Mouse (Mus musculus) ES-Bruce4 (cell line): ENCODE results near the gene Ddr2. TPM values are rescaled to one million over a fixed set of nuclear protein-coding genes. Genes with fewer than 3 reads are reported as not detected.

ENCODE experiments used
- H3K27ac ChIP-seq: 2 replicates; pipeline ENCODE4 v1.5.1; 2012; ENCODE audit warnings: low read length, inconsistent platforms; ENCODE audit not compliant: insufficient read depth
- H3K27me3 ChIP-seq: 2 replicates; pipeline ENCODE4 v1.6.1; 2012; ENCODE audit warnings: mild to moderate bottlenecking, low read length, inconsistent platforms; ENCODE audit not compliant: control insufficient read depth, poor library complexity, insufficient read depth, severe bottlenecking
- H3K36me3 ChIP-seq: 2 replicates; pipeline ENCODE4 v1.6.1; 2012; ENCODE audit warnings: inconsistent platforms, mild to moderate bottlenecking, low read length, moderate library complexity; ENCODE audit not compliant: control insufficient read depth, poor library complexity, insufficient read depth, severe bottlenecking
- H3K4me1 ChIP-seq: one replicate; pipeline ENCODE4 v1.8.1; 2011; ENCODE audit warnings: low read length; ENCODE audit not compliant: control insufficient read depth, insufficient read depth
- H3K4me3 ChIP-seq: 2 replicates; pipeline ENCODE4 v1.5.1; 2011; ENCODE audit warnings: low read depth, mild to moderate bottlenecking, low read length
- H3K9ac ChIP-seq: 2 replicates; pipeline ENCODE4 v1.6.1; 2012; ENCODE audit warnings: low read depth, mild to moderate bottlenecking, inconsistent platforms; ENCODE audit not compliant: poor library complexity, severe bottlenecking
- H3K9me3 ChIP-seq: replicated peaks from 2 replicates; pipeline ENCODE4 v1.6.1; 2012; ENCODE audit warnings: mild to moderate bottlenecking, low read length, inconsistent platforms; ENCODE audit not compliant: control insufficient read depth, poor library complexity, insufficient read depth, severe bottlenecking
- CTCF ChIP-seq: IDR thresholded peaks from one replicate; pipeline ENCODE4 v1.8.1; 2011; ENCODE audit warnings: low read depth, low read length
- EP300 ChIP-seq: IDR thresholded peaks from 2 replicates; pipeline ENCODE4 v1.6.1; 2011; ENCODE audit warnings: low read depth, low read length; ENCODE audit not compliant: insufficient read depth
- POLR2A ChIP-seq: IDR thresholded peaks from one replicate; pipeline ENCODE4 v1.8.1; 2011; ENCODE audit warnings: low read length; ENCODE audit not compliant: insufficient read depth
- polyA plus RNA-seq: library from polyadenylated mRNA; stranded (reverse); fragments of >200 nt; gene quantifications from 2 replicates; pipeline ENCODE4 v1.2.4, GENCODE M21; 2011; ENCODE audit warnings: low read depth; ENCODE audit not compliant: missing spikeins, insufficient read depth, insufficient read length

The Ddr2 gene
- polyA plus RNA-seq, 1 experiment: 1.7 TPM

DNA sequence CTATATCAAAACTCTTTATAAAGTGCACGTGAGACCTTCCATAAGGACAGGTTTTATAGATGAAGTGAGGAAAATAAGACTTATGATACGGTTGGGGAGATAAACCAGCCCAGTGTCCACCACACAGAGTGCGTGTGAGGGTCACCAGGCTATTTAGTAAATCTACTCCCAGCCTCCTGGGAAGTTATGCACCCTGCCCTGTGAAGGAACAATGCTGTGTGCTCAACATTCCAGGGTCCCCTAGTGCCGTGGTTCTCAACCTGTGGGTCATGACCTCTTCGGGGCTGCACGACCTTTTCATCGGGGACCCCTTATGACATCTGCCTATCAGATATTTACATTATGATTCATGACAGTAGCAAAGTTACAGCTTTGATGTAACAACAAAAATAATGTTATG is 162.3 kb downstream of the Ddr2 start:
- Histone ChIP-seq H3K4me1 (no peaks in the 10 kb centered on the region), H3K27ac (no peak overlapping the region), H3K36me3 (no peaks in the 10 kb centered on the region), H3K4me3 (no peak overlapping the region), H3K9me3 (no peaks in the 10 kb centered on the region), H3K9ac (no peak overlapping the region), H3K27me3 (no peaks in the 10 kb centered on the region)
- TF ChIP-seq CTCF: no peak
- no peak for TF ChIP-seq POLR2A
- TF ChIP-seq EP300: no peak

DNA sequence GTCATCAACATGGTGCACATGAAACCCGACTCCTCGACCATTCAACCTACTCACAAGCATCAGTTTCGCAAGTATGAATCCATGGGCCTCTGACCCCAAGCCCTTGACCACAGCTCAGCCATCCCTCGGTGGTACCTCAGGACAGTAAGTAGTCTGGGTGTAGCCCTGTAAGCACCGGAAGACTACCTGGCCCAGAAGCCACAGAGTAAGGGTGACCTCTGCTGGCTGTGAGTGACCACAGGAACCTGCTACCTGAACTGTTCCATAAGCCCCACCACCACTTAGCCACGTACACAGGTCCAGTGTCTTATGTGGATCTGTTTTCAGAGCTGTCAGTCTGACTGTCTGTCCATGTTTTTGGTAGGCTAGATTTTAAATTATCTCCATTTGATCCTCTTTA is 162.9 kb downstream of the Ddr2 start:
- no peaks in the 10 kb centered on the region for H3K27me3 ChIP-seq
- no peaks in the 10 kb centered on the region for H3K4me1 ChIP-seq
- no peak overlapping the region for H3K4me3 ChIP-seq
- no peaks in the 10 kb centered on the region for H3K9me3 ChIP-seq
- H3K9ac ChIP-seq: no peak overlapping the region
- TF ChIP-seq POLR2A (no peak), EP300 (no peak), CTCF (peak; percentile 48)
- H3K36me3 ChIP-seq: no peaks in the 10 kb centered on the region
- H3K27ac ChIP-seq: no peak overlapping the region

DNA sequence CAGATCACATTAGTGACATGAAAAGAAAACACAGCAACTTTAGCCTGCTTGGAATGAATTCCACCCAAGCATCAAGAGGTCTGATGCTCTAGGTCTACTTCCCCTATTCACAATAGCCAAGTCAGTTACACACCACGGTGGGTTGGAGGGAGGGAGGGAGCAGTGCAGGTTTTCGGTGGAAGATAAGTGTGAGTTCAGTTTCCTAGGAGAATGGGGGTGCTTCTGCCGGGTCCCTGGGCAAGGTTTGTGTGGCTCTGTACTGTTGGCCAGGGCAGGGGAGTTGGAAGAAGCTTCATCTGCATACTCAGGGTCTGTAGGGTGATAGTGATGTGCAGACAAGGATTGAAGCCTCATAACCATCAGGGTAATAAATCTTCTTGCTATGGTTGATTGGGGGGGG is 164.6 kb downstream of the Ddr2 start:
- no peaks in the 10 kb centered on the region for H3K36me3 ChIP-seq
- H3K4me3 ChIP-seq: no peak overlapping the region
- TF ChIP-seq POLR2A (no peak), CTCF (no peak), EP300 (no peak)
- H3K27me3 ChIP-seq: no peaks in the 10 kb centered on the region
- no peaks in the 10 kb centered on the region for H3K4me1 ChIP-seq
- H3K9ac ChIP-seq: no peak overlapping the region
- no peak overlapping the region for H3K27ac ChIP-seq
- no peaks in the 10 kb centered on the region for H3K9me3 ChIP-seq

DNA sequence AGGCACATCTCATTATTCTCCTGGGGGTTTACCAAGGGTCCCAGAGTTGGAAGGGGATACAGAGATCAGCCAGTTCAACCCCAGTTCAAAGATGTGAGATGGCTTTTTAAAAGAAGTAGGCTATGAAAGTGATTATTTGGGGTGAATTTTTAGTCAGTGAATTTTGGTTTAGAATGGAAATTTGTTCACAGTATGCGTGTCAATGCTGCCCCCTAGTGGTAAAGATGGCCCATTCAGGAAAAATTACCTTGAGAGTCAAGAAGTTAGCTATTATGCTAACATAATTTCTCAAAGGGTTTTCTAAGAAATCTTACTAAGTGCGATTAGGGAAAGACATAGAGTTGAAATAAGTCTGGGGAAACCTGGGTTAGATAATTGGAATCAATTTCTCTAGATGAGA is 171.2 kb downstream of the Ddr2 start:
- Histone ChIP-seq H3K9me3 (no peaks in the 10 kb centered on the region), H3K27me3 (no peaks in the 10 kb centered on the region), H3K4me1 (no peaks in the 10 kb centered on the region), H3K27ac (no peak overlapping the region), H3K4me3 (no peak overlapping the region), H3K36me3 (no peaks in the 10 kb centered on the region), H3K9ac (no peak overlapping the region)
- peak; percentile 22 for TF ChIP-seq CTCF
- TF ChIP-seq EP300: no peak
- TF ChIP-seq POLR2A: no peak

DNA sequence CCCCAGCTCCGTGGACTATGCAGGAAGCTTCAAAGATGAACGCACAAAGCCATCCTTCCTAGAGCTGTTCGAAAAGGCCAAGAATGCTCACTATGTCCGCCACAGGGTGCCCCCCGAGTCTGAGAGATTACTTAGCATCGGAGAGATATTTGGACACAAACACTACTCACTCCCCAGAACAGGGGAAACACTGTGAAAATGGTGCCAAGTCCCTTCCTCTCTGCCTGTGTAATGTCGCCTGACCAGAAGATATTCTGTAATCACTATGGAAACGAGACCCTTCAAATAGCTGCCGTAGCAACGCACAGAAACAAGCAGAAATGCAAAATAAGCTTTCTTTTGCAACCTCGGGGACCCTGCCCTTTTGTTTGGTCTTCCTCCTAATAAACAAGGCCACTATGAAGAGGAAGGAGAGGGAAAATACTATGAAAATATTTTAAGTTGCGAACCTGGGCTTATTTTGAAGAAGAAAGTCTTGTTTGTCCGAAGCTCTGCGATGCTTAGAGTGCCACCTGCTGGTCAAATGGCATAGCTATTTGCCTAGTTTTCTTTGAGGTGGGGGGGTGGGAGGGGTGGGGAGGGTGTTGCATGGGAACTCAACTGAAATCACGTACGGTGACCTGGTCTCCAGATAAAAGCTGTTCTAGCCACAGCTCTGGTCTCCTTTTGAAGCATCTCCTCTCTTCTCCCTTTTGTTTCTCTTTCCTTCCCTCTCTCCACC is 176.4 kb downstream of the Ddr2 start:
- H3K9ac ChIP-seq: no peak overlapping the region
- H3K36me3 ChIP-seq: no peaks in the 10 kb centered on the region
- no peak overlapping the region for H3K27ac ChIP-seq
- TF ChIP-seq CTCF (peak; percentile 7), POLR2A (no peak), EP300 (no peak)
- no peaks in the 10 kb centered on the region for H3K4me1 ChIP-seq
- no peak overlapping the region for H3K4me3 ChIP-seq
- no peaks in the 10 kb centered on the region for H3K27me3 ChIP-seq
- no peaks in the 10 kb centered on the region for H3K9me3 ChIP-seq

DNA sequence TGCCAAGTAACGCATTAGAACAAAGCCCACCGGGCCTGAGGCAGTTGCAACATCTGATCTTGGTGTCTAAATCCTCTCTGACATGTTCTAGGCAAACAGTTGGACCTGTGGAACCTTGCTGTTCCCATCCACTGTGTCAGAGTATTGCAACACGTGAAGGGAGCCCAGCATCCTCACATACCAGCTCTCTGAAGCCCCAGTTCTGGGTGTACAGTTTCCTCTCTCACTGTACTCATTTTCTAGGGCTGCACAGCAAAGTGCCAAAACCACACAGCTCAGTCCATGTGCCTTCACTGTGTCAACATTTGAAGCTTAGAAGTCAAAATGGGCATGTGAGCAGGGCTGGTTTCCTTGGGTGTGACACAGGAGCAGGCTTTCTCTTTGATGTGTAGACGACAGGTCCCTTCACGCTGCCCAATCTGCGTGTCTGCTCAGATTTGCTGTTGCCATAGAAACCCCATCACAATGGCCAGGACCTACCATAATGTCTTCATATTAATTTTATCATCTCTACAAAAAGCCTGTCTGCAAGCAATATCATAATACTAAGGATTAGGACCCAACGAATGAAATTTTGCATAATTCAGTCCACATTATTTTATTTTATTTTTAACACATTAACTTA is 178.3 kb downstream of the Ddr2 start:
- Histone ChIP-seq H3K9ac (no peak overlapping the region), H3K27me3 (no peaks in the 10 kb centered on the region), H3K27ac (no peak overlapping the region), H3K4me1 (no peaks in the 10 kb centered on the region), H3K9me3 (no peaks in the 10 kb centered on the region), H3K4me3 (no peak overlapping the region), H3K36me3 (no peaks in the 10 kb centered on the region)
- TF ChIP-seq POLR2A (no peak), EP300 (no peak), CTCF (no peak)
